Mouse (Mus musculus) megakaryocyte, embryonic 14.5 days (primary cell): ENCODE measurements around the gene Zfp423.

ENCODE experiments used
- FLI1 ChIP-seq: IDR thresholded peaks from 2 replicates; pipeline ENCODE4 v1.6.1; 2012; ENCODE audit warnings: low read length, inconsistent platforms, mixed read lengths
- GATA1 ChIP-seq: IDR thresholded peaks from 3 replicates; pipeline ENCODE4 v1.6.1; 2012; ENCODE audit warnings: mixed read lengths, low read length, inconsistent platforms, borderline replicate concordance

- no peak for TF ChIP-seq GATA1
- TF ChIP-seq FLI1, result no peak
These were observed 279.4 kb downstream of the Zfp423 start for GRCm38 (mm10) chr8:87680034-87680433.
